Mouse (Mus musculus) adrenal gland, adult 2 months (tissue): ENCODE data around the gene Fam187b. TPM values are rescaled to one million over a fixed set of nuclear protein-coding genes. Genes with fewer than 3 reads are reported as not detected.

ENCODE experiments used
- DNase-seq: peaks from one replicate; pipeline ENCODE4 v3.0.0; 2021
- polyA plus RNA-seq: library from polyadenylated mRNA; depleted of rRNA; stranded (reverse); fragments of >200 nt; gene quantifications from 2 replicates; pipeline ENCODE4 v1.2.3, GENCODE M21; 2012; rRNA removed
- total RNA-seq, 2 experiments: library from RNA; stranded (reverse); gene quantifications; 2 replicates each; pipeline ENCODE4 v1.2.3; 2021

Gene Fam187b
- total and polyA plus RNA-seq, 3 experiments: 0.18 to 0.59 (median 0.37) TPM

GRCm38 (mm10) chr7:31008889-31009288, 35.3 kb downstream of the Fam187b start:
- peak; percentile 15 for DNase-seq

DNA sequence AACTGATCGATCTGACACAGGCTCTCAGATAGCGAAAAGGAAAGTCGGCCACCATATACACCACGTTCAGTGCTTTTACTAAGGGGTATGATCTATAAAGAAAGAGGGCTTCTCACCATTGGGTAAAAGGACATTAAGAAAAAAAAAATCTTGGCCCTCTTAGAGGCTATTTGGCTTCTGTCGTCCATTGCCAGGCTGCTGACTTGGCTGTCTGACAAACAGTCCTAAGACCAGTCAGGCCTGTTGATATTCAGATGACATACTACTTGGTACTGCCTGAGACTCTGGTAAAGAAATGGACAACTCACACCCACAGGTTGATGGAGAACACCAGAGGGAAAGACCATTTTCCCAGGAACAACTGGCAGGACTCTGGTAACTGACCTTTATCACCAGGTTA, 39.4 kb downstream of the Fam187b start:
- no peak for DNase-seq

DNA sequence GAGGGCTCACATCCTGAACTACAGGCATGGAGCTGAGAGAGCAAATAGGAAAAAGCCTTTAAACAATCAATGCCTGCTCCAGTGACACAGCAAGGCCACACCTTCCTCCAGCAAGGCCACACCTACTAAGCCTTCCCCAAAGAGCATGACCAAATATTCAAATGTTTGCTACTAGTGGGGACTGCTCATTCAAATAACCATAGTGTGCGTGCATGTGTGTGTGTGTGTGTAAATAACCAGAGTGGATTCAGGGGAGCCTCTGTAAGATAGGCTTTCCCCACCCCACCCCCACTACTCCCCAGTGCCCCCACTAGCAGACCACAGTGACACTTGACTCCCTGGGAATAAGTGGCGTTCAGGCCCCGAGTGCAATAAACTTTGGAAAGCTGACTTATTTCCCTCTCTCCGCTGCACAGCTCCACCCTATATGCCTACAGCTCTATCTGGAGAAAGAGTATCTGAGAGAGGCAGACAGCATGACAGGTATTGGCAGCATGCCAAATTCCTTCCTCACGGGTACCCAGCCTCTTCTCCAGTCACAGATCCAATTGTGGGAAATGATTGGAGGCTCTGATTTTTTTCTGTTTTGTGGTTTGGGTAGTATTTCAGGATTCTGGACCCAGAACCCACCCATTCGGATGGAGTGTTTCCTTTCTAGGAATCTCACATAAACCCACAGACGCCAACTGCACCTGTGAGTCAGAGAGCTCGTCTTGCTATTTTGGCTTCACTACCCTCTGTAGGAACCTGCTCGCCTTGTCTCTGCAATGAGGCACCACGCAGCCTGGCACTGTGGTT, 43.7 kb downstream of the Fam187b start:
- DNase-seq: peak; percentile 34

- DNase-seq: no peak
Measured at GRCm38 (mm10) chr7:31028609-31029008, 55.0 kb downstream of the Fam187b start.

DNA sequence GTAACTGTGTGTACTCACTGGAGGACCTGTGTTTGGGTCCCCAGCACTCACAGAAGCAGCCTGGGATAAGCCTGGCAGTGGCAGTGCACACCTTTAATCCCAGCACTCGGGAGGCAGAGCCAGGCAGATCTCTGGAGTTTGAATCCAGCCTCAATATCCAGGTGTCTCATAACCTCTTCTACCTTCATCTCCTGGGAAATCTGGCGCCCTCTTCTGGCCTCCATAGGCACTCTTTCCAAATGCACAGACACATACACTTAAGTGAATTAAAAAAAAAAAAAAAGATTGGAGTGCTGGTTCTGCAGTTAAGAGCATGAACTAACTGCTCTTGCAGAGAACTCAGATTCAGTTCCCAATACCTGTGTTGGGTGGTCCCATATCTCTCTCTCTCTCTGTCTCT, 57.1 kb downstream of the Fam187b start:
- no peak for DNase-seq

DNA sequence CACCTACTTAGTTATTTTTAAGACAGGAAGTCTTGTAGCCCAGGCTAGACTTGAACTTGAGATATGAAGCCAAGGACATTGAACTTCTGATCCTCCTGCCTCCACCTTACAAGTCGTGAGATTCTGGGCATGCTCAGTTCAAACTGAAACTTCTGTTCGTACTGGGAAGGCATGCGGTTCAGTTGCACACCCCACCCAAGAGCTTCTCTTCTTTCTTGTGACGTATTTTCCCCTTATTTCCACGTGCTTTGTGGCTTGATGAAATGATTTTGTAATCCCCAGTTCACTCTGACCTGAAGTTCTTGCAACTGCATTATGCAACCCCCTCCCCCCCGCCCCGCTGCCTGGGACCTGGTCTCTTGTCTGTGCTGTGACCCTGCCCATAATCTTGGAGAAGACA, 58.1 kb downstream of the Fam187b start:
- DNase-seq: no peak

DNA sequence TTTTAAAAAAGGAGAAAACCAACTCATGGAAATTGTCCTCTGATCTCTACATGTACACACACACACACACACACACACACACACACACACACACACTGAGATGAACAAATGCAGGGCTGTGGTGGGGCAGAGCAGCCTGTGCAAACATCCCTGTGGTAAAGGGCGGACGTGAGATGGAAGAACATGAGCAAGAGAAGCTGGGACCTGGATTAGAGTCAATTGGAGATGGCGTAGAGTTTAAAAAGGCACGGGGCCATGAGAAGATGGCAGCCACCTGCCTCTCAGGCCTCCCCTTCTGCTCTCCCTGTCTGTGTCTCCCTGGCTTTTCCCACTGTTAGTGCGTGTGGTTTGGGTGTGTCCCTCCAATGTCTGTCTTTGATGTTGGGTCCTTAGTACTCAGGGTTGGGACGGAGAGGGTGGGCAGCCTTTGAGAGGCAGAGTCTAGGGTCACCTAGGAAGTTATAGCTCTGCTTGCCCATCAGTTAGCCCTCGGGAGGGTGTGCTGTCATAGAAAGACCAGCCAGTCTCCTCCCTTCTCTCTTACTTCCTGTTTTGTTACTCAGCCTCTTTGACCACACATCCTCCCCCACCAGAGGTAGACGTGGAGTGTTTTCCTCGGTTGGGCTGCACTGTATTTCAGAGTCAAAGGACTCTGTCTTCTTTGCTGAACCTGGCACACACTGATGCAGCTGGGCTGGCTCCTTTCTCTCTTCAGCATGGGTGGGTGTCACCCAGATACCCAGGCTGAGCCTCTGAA, 60.0 kb downstream of the Fam187b start:
- no peak for DNase-seq

GRCm38 (mm10) chr7:31034789-31035188, 61.2 kb downstream of the Fam187b start:
- no peak for DNase-seq

- no peak for DNase-seq
Measured at GRCm38 (mm10) chr7:31035291-31035690, 61.7 kb downstream of the Fam187b start.

DNA sequence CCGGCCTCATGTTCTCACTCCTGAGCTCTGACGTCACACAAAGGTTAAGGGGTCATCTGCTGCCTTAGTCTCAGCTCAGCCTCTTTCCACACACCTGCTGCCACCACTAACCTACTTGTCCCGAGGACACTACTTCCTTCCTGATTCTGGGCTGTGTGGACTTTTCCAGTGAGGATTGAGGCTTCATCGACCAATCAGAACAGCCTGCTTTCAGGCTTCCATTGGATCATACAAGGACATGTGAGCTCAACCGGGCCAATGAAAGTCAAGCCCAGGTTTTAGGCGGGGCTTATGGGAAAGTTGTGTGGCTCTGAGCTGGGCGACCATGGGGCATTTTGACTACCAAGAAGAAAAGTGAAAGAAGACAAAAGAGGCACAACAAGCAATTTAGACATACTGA, 63.3 kb downstream of the Fam187b start:
- no peak for DNase-seq

- no peak for DNase-seq
Measured at GRCm38 (mm10) chr7:31037675-31038074, 64.1 kb downstream of the Fam187b start.

- no peak for DNase-seq
Measured at GRCm38 (mm10) chr7:31039011-31039410, 65.4 kb downstream of the Fam187b start.

Other genes with a start within 250 kb of the Fam187b start
- 100 to 1,000 TPM; 193 to 234 TPM for gene Tmem147, start 244.2 kb upstream of the Fam187b start, total RNA-seq
- 333 and 341 TPM in 2 replicates for gene Tmem147, start 244.2 kb upstream of the Fam187b start, polyA plus RNA-seq
- not detected for gene Gapdhs, start 230.1 kb upstream of the Fam187b start, total RNA-seq
- gene Gapdhs, start 230.1 kb upstream of the Fam187b start, polyA plus RNA-seq: not detected in 2 replicates
- gene Sbsn, start 222.3 kb upstream of the Fam187b start, total RNA-seq: 100 to 1,000 TPM; 269 to 540 TPM
- gene Sbsn, start 222.3 kb upstream of the Fam187b start, polyA plus RNA-seq: 71.3 and 81.0 TPM in 2 replicates
- 1 to 10 TPM; 3.9 to 5.9 TPM for gene Dmkn, start 210.0 kb upstream of the Fam187b start, total RNA-seq
- gene Dmkn, start 210.0 kb upstream of the Fam187b start, polyA plus RNA-seq: 3.5 and 7.6 TPM in 2 replicates
- not detected for gene Krtdap, start 185.9 kb upstream of the Fam187b start, total RNA-seq
- not detected in 2 replicates for gene Krtdap, start 185.9 kb upstream of the Fam187b start, polyA plus RNA-seq
- 1 to 10 TPM; 1.5 to 8.9 TPM for gene Ffar2, start 150.0 kb upstream of the Fam187b start, total RNA-seq
- 5.7 and 16.5 TPM in 2 replicates for gene Ffar2, start 150.0 kb upstream of the Fam187b start, polyA plus RNA-seq
- under 1 TPM; 0.26 to 0.59 TPM for gene Ffar3, start 117.6 kb upstream of the Fam187b start, total RNA-seq
- 0.30 and 1.1 TPM in 2 replicates for gene Ffar3, start 117.6 kb upstream of the Fam187b start, polyA plus RNA-seq
- not detected for gene Ffar1, start 112.2 kb upstream of the Fam187b start, total RNA-seq
- not detected in 2 replicates for gene Ffar1, start 112.2 kb upstream of the Fam187b start, polyA plus RNA-seq
- gene Cd22, start 93.4 kb upstream of the Fam187b start, total RNA-seq: under 1 TPM; 0.40 to 0.97 TPM
- gene Cd22, start 93.4 kb upstream of the Fam187b start, polyA plus RNA-seq: 0.45 and 0.57 TPM in 2 replicates
- under 1 TPM; 0.48 to 0.63 TPM for gene Mag, start 58.9 kb upstream of the Fam187b start, total RNA-seq
- 0.80 and 0.99 TPM in 2 replicates for gene Mag, start 58.9 kb upstream of the Fam187b start, polyA plus RNA-seq
- 10 to 100 TPM in 1 of 2 experiments, not detected in 1; 16.6 TPM for gene Hamp2, start 49.1 kb upstream of the Fam187b start, total RNA-seq
- 2.6 and 17.4 TPM in 2 replicates for gene Hamp2, start 49.1 kb upstream of the Fam187b start, polyA plus RNA-seq
- gene Hamp, start 29.8 kb upstream of the Fam187b start, total RNA-seq: 10 to 100 TPM in 1 of 2 experiments, not detected in 1; 49.9 TPM
- gene Hamp, start 29.8 kb upstream of the Fam187b start, polyA plus RNA-seq: 63.2 and 115 TPM in 2 replicates
- 100 to 1,000 TPM; 146 to 166 TPM for gene Usf2, start 17.0 kb upstream of the Fam187b start, total RNA-seq
- gene Usf2, start 17.0 kb upstream of the Fam187b start, polyA plus RNA-seq: 376 and 393 TPM in 2 replicates
- gene Lsr, start 326 bp upstream of the Fam187b start, total RNA-seq: 10 to 100 TPM in 1 of 2 experiments, 1 to 10 TPM in 1; 9.2 to 13.7 TPM
- gene Lsr, start 326 bp upstream of the Fam187b start, polyA plus RNA-seq: 17.5 and 24.0 TPM in 2 replicates
- 100 to 1,000 TPM in 1 of 2 experiments, 10 to 100 TPM in 1; 61.4 to 112 TPM for gene Fxyd5, start 68.7 kb downstream of the Fam187b start, total RNA-seq
- gene Fxyd5, start 68.7 kb downstream of the Fam187b start, polyA plus RNA-seq: 51.0 and 53.5 TPM in 2 replicates
- 1 to 10 TPM; 1.3 to 1.4 TPM for gene Fxyd7, start 77.7 kb downstream of the Fam187b start, total RNA-seq
- gene Fxyd7, start 77.7 kb downstream of the Fam187b start, polyA plus RNA-seq: 4.4 and 9.9 TPM in 2 replicates
- gene Fxyd1, start 83.4 kb downstream of the Fam187b start, total RNA-seq: 100 to 1,000 TPM; 307 to 317 TPM
- gene Fxyd1, start 83.4 kb downstream of the Fam187b start, polyA plus RNA-seq: 480 and 501 TPM in 2 replicates
- 1 to 10 TPM; 2.2 to 6.5 TPM for gene Lgi4, start 85.6 kb downstream of the Fam187b start, total RNA-seq
- 3.3 and 6.2 TPM in 2 replicates for gene Lgi4, start 85.6 kb downstream of the Fam187b start, polyA plus RNA-seq
- gene Fxyd3, start 102.9 kb downstream of the Fam187b start, total RNA-seq: 1 to 10 TPM; 1.3 to 3.4 TPM
- 0.04 and 0.73 TPM in 2 replicates for gene Fxyd3, start 102.9 kb downstream of the Fam187b start, polyA plus RNA-seq
- gene Hpn, start 141.5 kb downstream of the Fam187b start, total RNA-seq: 1 to 10 TPM; 1.3 to 2.6 TPM
- 1.2 and 2.4 TPM in 2 replicates for gene Hpn, start 141.5 kb downstream of the Fam187b start, polyA plus RNA-seq
- 10 to 100 TPM; 10.8 to 27.8 TPM for gene Scn1b, start 153.2 kb downstream of the Fam187b start, total RNA-seq
- gene Scn1b, start 153.2 kb downstream of the Fam187b start, polyA plus RNA-seq: 30.5 and 61.1 TPM in 2 replicates
- 10 to 100 TPM; 38.5 to 50.1 TPM for gene Gramd1a, start 182.1 kb downstream of the Fam187b start, total RNA-seq
- gene Gramd1a, start 182.1 kb downstream of the Fam187b start, polyA plus RNA-seq: 208 and 246 TPM in 2 replicates